Mouse (Mus musculus) megakaryocyte progenitor cell, adult 5-6 weeks (primary cell): Measurements from ENCODE around the gene Zfp280d. TPM values are rescaled to one million over a fixed set of nuclear protein-coding genes. Genes with fewer than 3 reads are reported as not detected.
A peak's percentile ranks its signal among the peaks of the same experiment; 100 is the strongest.
"Not testable (repeated sequence)": the region's sequence is repeated elsewhere in the genome, so short reads cannot be mapped to it uniquely, and the experiment has no call there.

Experiments used
- ATAC-seq: replicated peaks from 2 replicates; pipeline ENCODE4 v1.8.0; 2016; ENCODE audit warnings: mild to moderate bottlenecking, moderate TSS enrichment, inconsistent platforms; ENCODE audit not compliant: poor library complexity
- total RNA-seq, 2 experiments: library from RNA; stranded (forward) in 1 of 2; stranded (reverse) in 1 of 2; fragments of 157-497, 149-512 nt in 1 of 2; fragments of 200-1000 nt in 1 of 2; gene quantifications; 2 replicates each; pipeline versions ENCODE4 v1.2.3 to v1.2.4; 2015 to 2017

The Zfp280d gene
- total RNA-seq, 2 experiments from 2014 or later: 40.6 to 101 TPM

GRCm38 (mm10) chr9:72372359-72372758 lies 97.7 kb downstream of the Zfp280d start:
- ATAC-seq: no peak

- ATAC-seq: peak; percentile 52; the same call in 1 of the 2 replicates
These were observed 99.4 kb downstream of the Zfp280d start for GRCm38 (mm10) chr9:72374074-72374473.

- no peak for ATAC-seq
These were observed 100.3 kb downstream of the Zfp280d start for GRCm38 (mm10) chr9:72374996-72375395.

GRCm38 (mm10) chr9:72375639-72376038 lies 101.0 kb downstream of the Zfp280d start:
- no peak for ATAC-seq

GRCm38 (mm10) chr9:72385786-72386185 lies 111.1 kb downstream of the Zfp280d start:
- ATAC-seq: no peak

- no peak for ATAC-seq
These were observed 114.3 kb downstream of the Zfp280d start for GRCm38 (mm10) chr9:72388934-72389333.

GRCm38 (mm10) chr9:72389431-72390002 lies 114.9 kb downstream of the Zfp280d start:
- no peak for ATAC-seq

GRCm38 (mm10) chr9:72390321-72391077 lies 115.8 kb downstream of the Zfp280d start:
- 0 out of 2 replicates have a peak, but pooled peaks have one; percentile 20 for ATAC-seq

GRCm38 (mm10) chr9:72392686-72393085 lies 118.0 kb downstream of the Zfp280d start:
- no peak for ATAC-seq

- no peak for ATAC-seq
These were observed 118.6 kb downstream of the Zfp280d start for GRCm38 (mm10) chr9:72393238-72393637.

GRCm38 (mm10) chr9:72393869-72394341 lies 119.2 kb downstream of the Zfp280d start:
- no peak for ATAC-seq

GRCm38 (mm10) chr9:72400121-72400520 lies 125.5 kb downstream of the Zfp280d start:
- ATAC-seq: no peak

GRCm38 (mm10) chr9:72401769-72402168 lies 127.1 kb downstream of the Zfp280d start:
- ATAC-seq: not testable (repeated sequence)

GRCm38 (mm10) chr9:72403421-72403820 lies 128.8 kb downstream of the Zfp280d start:
- ATAC-seq: no peak

GRCm38 (mm10) chr9:72404446-72404845 lies 129.8 kb downstream of the Zfp280d start:
- ATAC-seq: no peak

- no peak for ATAC-seq
These were observed 130.3 kb downstream of the Zfp280d start for GRCm38 (mm10) chr9:72404934-72405333.

- no peak for ATAC-seq
These were observed 131.4 kb downstream of the Zfp280d start for GRCm38 (mm10) chr9:72405882-72406638.

GRCm38 (mm10) chr9:72408131-72408586 lies 133.5 kb downstream of the Zfp280d start:
- peak; percentile 76 for ATAC-seq

- peak; percentile 81 for ATAC-seq
These were observed 134.9 kb downstream of the Zfp280d start for GRCm38 (mm10) chr9:72409381-72410225.

GRCm38 (mm10) chr9:72411746-72412145 lies 137.1 kb downstream of the Zfp280d start:
- ATAC-seq: no peak
